Mouse (Mus musculus): ENCODE measurements around the gene Clcf1.

- TF ChIP-seq CTCF (conservative IDR thresholded peaks at IDR 0.05; ENCODE audit: low read length) (no peak), NANOG (IDR thresholded peaks at IDR 0.05; ENCODE audit: borderline replicate concordance, low read length) (no peak)
These were observed 6.4 kb downstream of the Clcf1 start for GRCm38 (mm10) chr19:4220416-4220815.
